Mouse (Mus musculus): ENCODE results near the gene Serp1.
"Not testable (repeated sequence)": the region's sequence is repeated elsewhere in the genome, so short reads cannot be mapped to it uniquely, and the experiment has no call there.

Serp1 gene

GRCm38 (mm10) chr3:58508020-58508750 lies 17.5 kb downstream of the Serp1 start:
- no peak for DNase-seq (ENCODE audit: low read depth, low spot score)

GRCm38 (mm10) chr3:58504676-58505075 lies 21.0 kb downstream of the Serp1 start:
- no peak for DNase-seq (ENCODE audit: low read depth, low spot score)

GRCm38 (mm10) chr3:58503720-58504333 lies 21.9 kb downstream of the Serp1 start:
- DNase-seq (ENCODE audit: low read depth, low spot score), result no peak

GRCm38 (mm10) chr3:58501961-58502360 lies 23.7 kb downstream of the Serp1 start:
- DNase-seq (ENCODE audit: low read depth, low spot score), result no peak

GRCm38 (mm10) chr3:58493621-58494020 lies 32.1 kb downstream of the Serp1 start:
- no peak for DNase-seq (ENCODE audit: low read depth, low spot score)

GRCm38 (mm10) chr3:58490787-58491186 lies 34.9 kb downstream of the Serp1 start:
- peak; percentile 13 for DNase-seq (ENCODE audit: low read depth, low spot score)

GRCm38 (mm10) chr3:58487999-58488775 lies 37.5 kb downstream of the Serp1 start:
- DNase-seq (ENCODE audit: low read depth, low spot score), result no peak

- no peak for DNase-seq (ENCODE audit: low read depth, low spot score)
Measured at GRCm38 (mm10) chr3:58487121-58487520, 38.6 kb downstream of the Serp1 start.

- no peak for DNase-seq (ENCODE audit: low read depth, low spot score)
Measured at GRCm38 (mm10) chr3:58485883-58486282, 39.8 kb downstream of the Serp1 start.

GRCm38 (mm10) chr3:58478755-58479455 lies 46.8 kb downstream of the Serp1 start:
- DNase-seq (ENCODE audit: low read depth, low spot score), result no peak

- DNase-seq (ENCODE audit: low read depth, low spot score), result not testable (repeated sequence)
Measured at GRCm38 (mm10) chr3:58475298-58475697, 50.4 kb downstream of the Serp1 start.

All from embryo, embryonic 11.5 days (tissue).